Mouse (Mus musculus): Measurements from ENCODE around the gene Spry2. TPM values are rescaled to one million over a fixed set of nuclear protein-coding genes. Genes with fewer than 3 reads are reported as not detected.

Gene Spry2
- polyA plus RNA-seq, 1 experiment from 2014 or later: 34.5 TPM

DNA sequence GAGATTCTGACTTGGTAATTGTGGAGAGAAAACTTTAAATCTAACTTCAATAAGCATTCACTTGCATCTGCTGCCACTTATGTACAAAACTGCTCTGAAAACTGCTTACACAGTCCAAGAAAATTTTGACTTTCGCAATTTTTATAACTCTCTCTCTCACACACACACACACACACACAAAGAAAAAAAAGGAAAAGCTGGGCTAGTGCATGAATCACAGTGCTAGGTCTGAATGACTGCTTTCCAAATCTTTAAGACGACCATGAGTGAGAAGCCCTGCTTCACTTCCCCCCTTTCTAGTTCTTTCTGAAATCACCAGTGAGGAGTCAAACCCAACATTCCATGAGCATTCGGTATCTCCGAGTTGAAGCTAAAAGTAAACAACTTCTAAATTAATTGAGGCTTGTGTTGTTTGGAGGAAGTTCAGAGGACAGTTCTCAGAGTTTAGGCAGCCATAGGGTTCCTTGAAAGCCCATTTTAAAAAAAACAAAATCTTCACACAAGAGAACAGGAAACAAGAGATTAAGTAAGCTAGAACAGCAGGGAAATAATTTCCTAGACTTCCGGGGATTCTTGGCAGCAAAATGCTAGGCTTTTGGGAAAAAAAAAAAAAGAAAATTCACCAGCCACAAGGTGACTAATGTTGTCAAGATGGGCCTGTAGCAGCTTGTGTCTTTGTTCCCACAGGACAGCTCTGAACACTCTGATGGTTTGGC is 5.9 kb downstream of the Spry2 start:
- peaks cover 4% of the 10 kb centered on the region; the same call in 1 of the 2 replicates for H3K36me3 ChIP-seq
- no peaks in the 10 kb centered on the region for H3K27me3 ChIP-seq (replicated peaks)
- WGBS: 59% methylated on average over 5 of the region's 5 CpGs
- no peak overlapping the region for H3K4me2 ChIP-seq
- no peaks in the 10 kb centered on the region for H3K9me3 ChIP-seq (replicated peaks)
- no peak overlapping the region for H3K27ac ChIP-seq (replicated peaks)
- ATAC-seq (ENCODE audit: low FRiP score): no peak
- H3K4me3 ChIP-seq (replicated peaks): no peak overlapping the region
- H3K9ac ChIP-seq (replicated peaks): no peak overlapping the region
- peaks cover 21% of the 10 kb centered on the region for H3K4me1 ChIP-seq

DNA sequence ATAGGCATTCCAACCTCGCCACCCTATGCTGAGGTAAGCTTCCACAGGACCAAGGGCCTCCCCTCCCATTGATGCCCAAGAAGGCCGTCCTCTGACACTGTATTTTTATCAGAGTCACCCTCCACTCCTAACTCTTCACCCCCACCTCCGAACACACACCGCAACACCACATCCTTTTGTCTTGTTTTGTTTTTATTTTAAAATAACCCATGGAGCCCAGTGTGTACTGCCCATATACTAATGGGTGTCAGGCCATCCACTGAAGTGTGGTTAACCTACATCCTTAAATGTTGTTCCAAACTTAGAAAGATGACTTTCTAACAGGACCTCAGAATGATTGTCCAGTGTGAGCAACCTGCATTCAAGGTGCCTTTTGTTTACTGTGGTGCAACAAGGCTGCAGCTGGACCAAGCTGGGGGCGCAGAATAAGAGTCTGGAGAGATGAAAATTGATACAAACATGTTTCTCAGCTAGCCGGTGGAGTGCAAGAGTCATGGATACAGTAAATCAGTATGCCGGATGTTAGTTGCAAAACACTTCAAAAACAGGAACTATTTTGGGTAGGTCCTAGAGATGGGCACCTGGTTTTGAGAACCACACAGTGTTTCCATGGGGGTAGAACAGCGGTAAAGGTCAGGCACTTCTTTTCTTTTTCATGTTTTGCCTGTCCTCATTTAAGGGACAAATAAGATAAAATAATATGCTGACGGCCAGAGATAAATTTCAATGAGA is 9.8 kb downstream of the Spry2 start:
- 94% methylated on average over 9 of the region's 9 CpGs for WGBS

DNA sequence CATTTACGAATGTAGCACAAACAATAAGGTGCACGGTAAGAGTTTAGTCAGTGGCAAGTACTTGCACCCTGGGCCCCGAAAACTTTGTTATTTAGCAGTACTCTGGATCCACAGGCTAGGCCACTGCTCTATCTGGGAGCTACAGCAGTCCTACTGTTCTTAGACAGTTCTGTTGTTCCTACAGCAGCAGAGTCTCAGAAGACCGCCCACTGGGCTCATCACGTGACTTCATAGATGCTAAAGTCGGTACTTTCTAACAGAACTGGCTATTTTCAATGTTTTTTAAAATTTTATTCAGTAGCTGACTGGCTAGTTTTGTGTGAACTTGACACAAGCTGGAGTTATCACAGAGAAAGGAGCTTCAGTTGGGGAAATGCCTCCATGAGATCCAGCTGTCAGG is 11.4 kb downstream of the Spry2 start:
- Histone ChIP-seq H3K9me3 (replicated peaks) (no peaks in the 10 kb centered on the region), H3K4me2 (no peak overlapping the region), H3K27me3 (replicated peaks) (no peaks in the 10 kb centered on the region), H3K27ac (replicated peaks) (no peak overlapping the region), H3K9ac (replicated peaks) (no peak overlapping the region), H3K4me1 (no peaks in the 10 kb centered on the region), H3K36me3 (no peaks in the 10 kb centered on the region), H3K4me3 (replicated peaks) (no peak overlapping the region)
- no peak for ATAC-seq (ENCODE audit: low FRiP score)
- WGBS: 90% methylated on average over 6 of the region's 6 CpGs

More for the DNA sequence above, 9.8 kb downstream of the Spry2 start:
- H3K9ac ChIP-seq (replicated peaks): no peak overlapping the region
- H3K4me2 ChIP-seq: no peak overlapping the region
- no peaks in the 10 kb centered on the region for H3K9me3 ChIP-seq (replicated peaks)
- no peak overlapping the region for H3K4me3 ChIP-seq (replicated peaks)
- ATAC-seq (ENCODE audit: low FRiP score): no peak
- H3K27me3 ChIP-seq (replicated peaks): no peaks in the 10 kb centered on the region
- no peaks in the 10 kb centered on the region for H3K36me3 ChIP-seq
- no peak overlapping the region for H3K27ac ChIP-seq (replicated peaks)
- H3K4me1 ChIP-seq: no peaks in the 10 kb centered on the region

DNA sequence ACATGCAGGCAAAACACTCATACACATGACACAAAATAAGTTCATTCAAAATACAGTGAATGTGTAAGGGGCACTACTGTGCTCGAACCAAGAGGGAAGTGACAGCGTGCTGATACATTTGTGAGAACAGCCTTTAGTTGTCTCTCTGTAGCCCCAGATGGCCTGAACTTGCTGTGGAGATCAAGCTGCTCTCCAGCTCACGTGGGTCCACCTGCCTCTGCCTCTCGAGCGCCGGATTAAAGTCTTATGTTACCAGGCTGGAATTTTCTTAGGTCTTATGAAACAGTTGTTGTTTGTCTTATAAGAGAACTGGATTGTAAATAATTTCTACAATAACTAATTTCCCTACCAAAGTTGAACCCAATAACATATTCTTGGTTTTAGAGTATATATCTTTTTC is 13.4 kb downstream of the Spry2 start:
- Histone ChIP-seq H3K36me3 (no peaks in the 10 kb centered on the region), H3K9me3 (replicated peaks) (no peaks in the 10 kb centered on the region), H3K27ac (replicated peaks) (no peak overlapping the region), H3K4me2 (no peak overlapping the region), H3K4me1 (no peaks in the 10 kb centered on the region), H3K9ac (replicated peaks) (no peak overlapping the region), H3K27me3 (replicated peaks) (no peaks in the 10 kb centered on the region), H3K4me3 (replicated peaks) (no peak overlapping the region)
- ATAC-seq (ENCODE audit: low FRiP score): no peak
- 92% methylated on average over 6 of the region's 6 CpGs for WGBS

DNA sequence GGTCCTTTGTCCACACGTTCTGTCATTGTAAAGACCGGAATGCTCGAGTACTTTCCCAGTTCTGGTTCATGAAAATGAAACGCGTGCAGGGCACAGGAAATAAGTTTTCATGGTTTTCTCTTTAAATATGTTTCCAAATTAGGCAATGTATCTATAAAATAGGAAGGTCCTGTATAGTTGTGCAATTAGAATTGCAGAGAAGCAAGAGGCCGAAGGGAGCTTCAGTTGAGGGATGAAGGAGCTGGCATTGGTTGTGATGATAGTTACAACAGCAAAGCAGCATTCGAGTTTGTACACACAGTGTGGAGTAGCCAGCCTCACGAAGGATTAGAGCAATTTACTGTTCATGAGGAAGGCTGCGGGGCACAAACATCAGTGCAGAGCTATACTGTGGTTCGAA is 18.3 kb downstream of the Spry2 start:
- 88% methylated on average over 10 of the region's 10 CpGs for WGBS
- no peak overlapping the region for H3K4me2 ChIP-seq
- no peak for ATAC-seq (ENCODE audit: low FRiP score)
- no peak overlapping the region for H3K27ac ChIP-seq (replicated peaks)
- H3K4me1 ChIP-seq: no peaks in the 10 kb centered on the region
- no peaks in the 10 kb centered on the region for H3K9me3 ChIP-seq (replicated peaks)
- H3K27me3 ChIP-seq (replicated peaks): no peaks in the 10 kb centered on the region
- no peaks in the 10 kb centered on the region for H3K36me3 ChIP-seq
- no peak overlapping the region for H3K9ac ChIP-seq (replicated peaks)
- H3K4me3 ChIP-seq (replicated peaks): no peak overlapping the region

DNA sequence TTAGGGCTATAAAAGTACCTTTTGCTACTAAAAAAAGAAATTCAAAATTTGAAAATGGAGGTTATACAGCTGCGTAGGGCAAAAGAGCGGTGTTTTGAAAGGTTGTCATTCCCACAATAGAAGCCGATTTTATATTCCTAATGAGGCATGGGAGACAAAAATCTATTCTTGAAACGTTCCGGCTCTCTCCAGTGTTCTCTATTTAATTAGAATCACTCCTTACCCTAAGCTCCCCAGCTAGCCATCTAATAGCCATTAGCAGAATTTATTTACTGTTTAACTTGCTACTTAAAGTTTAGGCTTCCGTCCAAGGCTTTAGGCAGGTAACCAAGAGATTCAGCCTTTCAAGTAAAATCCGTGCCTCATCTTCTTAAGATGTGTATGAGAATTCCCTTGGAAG is 20.2 kb downstream of the Spry2 start:
- H3K4me3 ChIP-seq (replicated peaks): no peak overlapping the region
- no peak overlapping the region for H3K4me2 ChIP-seq
- no peaks in the 10 kb centered on the region for H3K4me1 ChIP-seq
- ATAC-seq (ENCODE audit: low FRiP score): no peak
- H3K9ac ChIP-seq (replicated peaks): no peak overlapping the region
- H3K36me3 ChIP-seq: no peaks in the 10 kb centered on the region
- H3K9me3 ChIP-seq (replicated peaks): no peaks in the 10 kb centered on the region
- H3K27ac ChIP-seq (replicated peaks): no peak overlapping the region
- 40% methylated on average over 7 of the region's 7 CpGs for WGBS
- no peaks in the 10 kb centered on the region for H3K27me3 ChIP-seq (replicated peaks)

DNA sequence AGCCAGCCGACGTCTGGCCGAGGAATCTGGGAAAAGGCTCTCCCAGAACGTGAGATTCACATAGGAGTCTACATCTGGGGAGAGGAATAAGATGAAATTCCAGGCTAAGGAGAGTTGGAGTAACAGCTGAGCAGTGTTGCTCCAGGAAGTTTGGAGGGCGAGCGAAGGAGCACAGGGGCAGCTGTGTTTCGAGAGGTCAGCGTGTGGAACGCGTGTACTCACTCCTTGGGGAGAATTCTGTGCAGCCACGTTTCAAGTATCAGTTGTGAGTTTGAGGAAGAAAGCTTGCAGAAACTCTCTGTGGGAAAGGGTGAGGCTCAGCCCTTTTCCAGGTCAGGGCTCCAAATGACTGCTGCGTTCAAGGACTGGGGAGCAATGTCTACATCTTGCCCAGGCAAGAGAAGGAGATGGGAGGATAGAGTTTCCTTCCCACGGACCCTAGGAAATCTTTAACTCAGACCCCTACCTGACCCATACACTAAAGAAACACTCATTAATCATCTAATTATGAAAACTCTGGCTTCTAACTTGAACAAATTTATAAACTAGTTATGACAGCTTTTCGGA is 26.2 kb downstream of the Spry2 start:
- no peak overlapping the region for H3K27ac ChIP-seq (replicated peaks)
- no peak for ATAC-seq (ENCODE audit: low FRiP score)
- 79% methylated on average over 14 of the region's 14 CpGs for WGBS
- no peaks in the 10 kb centered on the region for H3K36me3 ChIP-seq
- H3K9ac ChIP-seq (replicated peaks): no peak overlapping the region
- H3K4me2 ChIP-seq: no peak overlapping the region
- no peak overlapping the region for H3K4me3 ChIP-seq (replicated peaks)
- no peaks in the 10 kb centered on the region for H3K9me3 ChIP-seq (replicated peaks)
- no peaks in the 10 kb centered on the region for H3K27me3 ChIP-seq (replicated peaks)
- H3K4me1 ChIP-seq: no peaks in the 10 kb centered on the region

DNA sequence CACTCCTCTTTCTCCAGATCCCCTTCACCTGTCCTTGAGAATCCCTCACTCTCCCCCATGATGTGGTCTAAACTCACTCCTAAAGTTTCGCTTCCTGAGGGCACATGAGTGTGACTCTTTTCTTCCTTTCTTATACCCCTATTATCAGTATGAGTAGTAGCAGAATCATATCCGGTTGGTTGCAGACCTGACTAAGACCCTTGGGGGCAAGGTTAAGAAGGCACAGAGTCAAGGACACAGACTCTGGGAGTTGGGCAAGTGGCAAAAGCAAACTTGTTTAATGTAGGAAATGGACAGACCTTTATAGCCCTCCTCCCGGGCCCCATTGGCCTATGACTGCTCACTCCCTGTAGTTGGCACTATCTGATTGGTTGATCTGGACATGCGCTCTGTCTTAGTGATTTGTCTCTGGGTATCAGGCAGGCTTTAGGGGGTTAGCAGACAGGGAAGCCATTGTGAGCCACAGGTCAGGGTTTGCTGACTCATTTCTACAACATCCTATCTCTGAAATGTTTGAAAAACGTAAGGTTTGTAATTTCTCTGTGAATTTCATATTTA is 31.2 kb downstream of the Spry2 start:
- Histone ChIP-seq H3K4me1 (no peaks in the 10 kb centered on the region), H3K36me3 (no peaks in the 10 kb centered on the region), H3K9ac (replicated peaks) (no peak overlapping the region), H3K27ac (replicated peaks) (no peak overlapping the region), H3K4me3 (replicated peaks) (no peak overlapping the region), H3K4me2 (no peak overlapping the region), H3K27me3 (replicated peaks) (no peaks in the 10 kb centered on the region), H3K9me3 (replicated peaks) (0 out of 2 replicates have a peak, but pooled peaks cover 3% of the 10 kb centered on the region)
- ATAC-seq (ENCODE audit: low FRiP score): no peak
- 96% methylated on average over 5 of the region's 5 CpGs for WGBS

DNA sequence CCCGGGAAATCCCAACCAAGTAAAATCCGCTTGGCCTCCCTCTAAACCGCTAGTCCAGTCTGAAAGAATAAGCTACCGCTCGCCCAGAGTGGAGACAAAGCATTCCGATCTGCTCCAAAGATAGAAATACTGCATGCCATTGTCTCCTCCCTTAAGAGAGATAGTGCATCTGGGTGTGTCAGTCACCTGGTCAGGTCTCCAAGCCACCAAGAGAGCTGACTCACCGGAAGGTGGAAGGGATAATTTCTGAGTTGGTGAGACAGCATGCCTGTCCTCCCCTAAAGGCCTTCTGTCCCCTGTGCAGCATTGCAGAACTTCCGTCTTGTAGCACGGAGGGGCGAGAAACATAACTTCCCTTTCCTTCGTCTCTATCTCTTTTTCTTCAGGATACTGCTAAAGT is 34.4 kb downstream of the Spry2 start:
- Histone ChIP-seq H3K36me3 (no peaks in the 10 kb centered on the region), H3K9ac (replicated peaks) (no peak overlapping the region), H3K27me3 (replicated peaks) (no peaks in the 10 kb centered on the region), H3K27ac (replicated peaks) (no peak overlapping the region), H3K9me3 (replicated peaks) (0 out of 2 replicates have a peak, but pooled peaks cover 3% of the 10 kb centered on the region), H3K4me2 (no peak overlapping the region), H3K4me1 (no peaks in the 10 kb centered on the region), H3K4me3 (replicated peaks) (no peak overlapping the region)
- 80% methylated on average over 11 of the region's 11 CpGs for WGBS
- ATAC-seq (ENCODE audit: low FRiP score): no peak

DNA sequence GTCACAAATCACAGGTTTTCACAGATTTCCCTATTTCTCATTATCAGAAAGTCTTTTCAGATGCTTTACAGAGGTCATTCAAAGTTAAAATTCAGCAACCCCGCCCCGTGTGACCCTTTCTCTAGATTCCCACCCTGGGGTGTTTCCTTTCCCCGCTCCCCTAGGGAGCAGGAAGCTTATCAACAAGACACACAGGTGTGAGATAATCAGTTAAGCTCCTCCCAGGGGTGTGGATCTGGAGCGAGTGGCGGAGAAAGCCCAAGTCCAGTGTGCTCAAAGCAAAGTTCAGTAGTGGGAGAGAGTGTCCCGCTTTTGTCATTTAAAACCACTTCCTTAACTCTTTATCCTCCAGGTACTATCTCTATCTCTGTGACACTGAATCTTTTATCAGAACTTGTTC is 35.7 kb downstream of the Spry2 start:
- Histone ChIP-seq H3K4me3 (replicated peaks) (no peak overlapping the region), H3K27me3 (replicated peaks) (no peaks in the 10 kb centered on the region), H3K9me3 (replicated peaks) (0 out of 2 replicates have a peak, but pooled peaks cover 3% of the 10 kb centered on the region), H3K27ac (replicated peaks) (no peak overlapping the region), H3K9ac (replicated peaks) (no peak overlapping the region), H3K4me2 (no peak overlapping the region), H3K36me3 (no peaks in the 10 kb centered on the region), H3K4me1 (no peaks in the 10 kb centered on the region)
- no peak for ATAC-seq (ENCODE audit: low FRiP score)
- 48% methylated on average over 6 of the region's 6 CpGs for WGBS

DNA sequence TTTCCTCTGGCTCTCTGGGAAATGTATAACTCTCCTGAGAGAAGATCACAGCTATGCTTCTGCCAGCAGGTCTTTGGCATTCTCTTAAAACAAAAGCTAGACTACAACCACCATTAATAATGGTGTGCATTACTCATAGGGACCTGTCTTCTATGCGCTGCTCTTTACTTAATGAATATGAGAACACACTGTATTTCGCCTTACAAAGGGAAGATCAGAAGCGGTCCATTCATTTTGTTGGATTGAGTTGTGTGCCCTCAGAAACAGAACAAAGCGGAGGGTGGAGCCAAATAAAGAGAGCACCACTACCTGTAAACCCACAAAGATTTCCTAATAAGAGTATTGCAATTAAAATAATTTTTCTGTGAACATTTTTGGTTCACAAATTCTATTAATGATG is 36.3 kb downstream of the Spry2 start:
- 0 out of 2 replicates have a peak, but pooled peaks cover 3% of the 10 kb centered on the region for H3K9me3 ChIP-seq (replicated peaks)
- WGBS: 91% methylated on average over 4 of the region's 4 CpGs
- no peak overlapping the region for H3K27ac ChIP-seq (replicated peaks)
- H3K27me3 ChIP-seq (replicated peaks): no peaks in the 10 kb centered on the region
- H3K9ac ChIP-seq (replicated peaks): no peak overlapping the region
- no peak overlapping the region for H3K4me2 ChIP-seq
- H3K4me1 ChIP-seq: no peaks in the 10 kb centered on the region
- no peak for ATAC-seq (ENCODE audit: low FRiP score)
- no peak overlapping the region for H3K4me3 ChIP-seq (replicated peaks)
- no peaks in the 10 kb centered on the region for H3K36me3 ChIP-seq

DNA sequence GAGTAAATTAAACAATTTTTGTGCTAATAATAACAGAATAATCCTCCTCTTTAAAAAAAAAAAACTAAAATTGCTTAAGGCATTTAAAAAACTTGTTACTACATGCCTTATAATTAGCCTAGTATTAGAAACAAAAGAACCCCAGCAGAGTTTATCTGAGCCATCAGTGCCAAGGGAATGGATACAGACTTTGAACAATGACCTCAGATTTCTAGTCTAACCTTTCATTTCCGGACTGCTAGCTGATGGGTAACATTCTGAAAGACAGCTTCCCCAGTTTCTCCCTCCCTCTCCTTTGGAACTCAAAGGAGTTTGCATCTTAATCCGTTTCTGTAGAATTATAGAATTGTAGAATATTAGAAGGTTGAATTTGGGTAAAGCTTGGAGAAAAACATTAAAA is 36.7 kb downstream of the Spry2 start:
- Histone ChIP-seq H3K27me3 (replicated peaks) (no peaks in the 10 kb centered on the region), H3K4me2 (no peak overlapping the region), H3K4me3 (replicated peaks) (no peak overlapping the region), H3K9me3 (replicated peaks) (0 out of 2 replicates have a peak, but pooled peaks cover 3% of the 10 kb centered on the region), H3K9ac (replicated peaks) (no peak overlapping the region), H3K27ac (replicated peaks) (no peak overlapping the region), H3K4me1 (no peaks in the 10 kb centered on the region), H3K36me3 (no peaks in the 10 kb centered on the region)
- no peak for ATAC-seq (ENCODE audit: low FRiP score)
- 28% methylated on average over 2 of the region's 2 CpGs for WGBS
